In genomic region chr14:31934321-31934720, GRCm38 (mm10) we compare ENCODE assay signal across 8 mouse cellular contexts.
A peak's percentile ranks its signal among the peaks of the same experiment; 100 is the strongest.
DNase-seq lines count a peak whose midpoint lies in the region; ATAC-seq and TF ChIP-seq lines count a peak whose summit lies in the region.

No protein-coding gene starts in this region.

- no peak for DNase-seq in kidney, adult 8-10 months
- peak; percentile 95 for DNase-seq in brain, embryonic 14.5 days (ENCODE audit: low read depth)
- DNase-seq in kidney, postnatal 14 days: peak; percentile 26
- no peak for DNase-seq in adrenal gland, adult 18-20 months (ENCODE audit: low spot score in 2 of 2)
- DNase-seq in layer of hippocampus, postnatal 25 days (ENCODE audit: extremely low spot score in 1 of 2, low spot score in 1 of 2): no peak

- H3K27ac ChIP-seq in kidney, embryonic 14.5 days (ENCODE audit: low read depth, low read length): no peak overlapping the region
- H3K27ac ChIP-seq in forebrain, embryonic 16.5 days (ENCODE audit: low read length): peak overlapping the region; percentile 98
- peak overlapping the region; percentile 95 for H3K27ac ChIP-seq in neural tube, embryonic 13.5 days (replicated peaks)

- TF ChIP-seq CTCF in brain, embryonic 14.5 days (IDR thresholded peaks at IDR 0.05; ENCODE audit: borderline replicate concordance, extremely low read depth, insufficient read depth, insufficient read length): no peak

- H3K27me3 ChIP-seq in kidney, embryonic 14.5 days (ENCODE audit: control insufficient read depth, insufficient read depth, low read length): no peaks in the 10 kb centered on the region
- H3K27me3 ChIP-seq in forebrain, embryonic 16.5 days (replicated peaks; ENCODE audit: control insufficient read depth, insufficient read depth, low read length): no peaks in the 10 kb centered on the region
- H3K27me3 ChIP-seq in neural tube, embryonic 13.5 days: no peaks in the 10 kb centered on the region

- peak overlapping the region; percentile 38 for H3K4me3 ChIP-seq in kidney, embryonic 14.5 days (ENCODE audit: low read length)
- peak overlapping the region; percentile 45 for H3K4me3 ChIP-seq in forebrain, embryonic 16.5 days (replicated peaks; ENCODE audit: low read length)
- H3K4me3 ChIP-seq in neural tube, embryonic 13.5 days: peak overlapping the region; percentile 39

- peak overlapping the region; percentile 54 for H3K9ac ChIP-seq in kidney, embryonic 14.5 days (ENCODE audit: low read depth, low read length)
- peak overlapping the region; percentile 70 for H3K9ac ChIP-seq in forebrain, embryonic 16.5 days (replicated peaks; ENCODE audit: low read depth, low read length)
- H3K9ac ChIP-seq in neural tube, embryonic 13.5 days: peak overlapping the region; percentile 70

- ATAC-seq in kidney, embryonic 14.5 days (ENCODE audit: low FRiP score, low TSS enrichment): peak; percentile 77
- peak; percentile 51 for ATAC-seq in forebrain, embryonic 16.5 days
- ATAC-seq in neural tube, embryonic 13.5 days (ENCODE audit: low read depth): peak; percentile 81

- no peaks in the 10 kb centered on the region for H3K9me3 ChIP-seq in kidney, embryonic 14.5 days (ENCODE audit: control insufficient read depth, low read length)
- H3K9me3 ChIP-seq in forebrain, embryonic 16.5 days (ENCODE audit: control insufficient read depth, low read length): peaks cover 6% of the 10 kb centered on the region; the same call in 1 of the 2 replicates
- H3K9me3 ChIP-seq in neural tube, embryonic 13.5 days: peaks cover 19% of the 10 kb centered on the region; the same call in 1 of the 2 replicates

- whole genome bisulfite sequencing in kidney, embryonic 14.5 days: under 1% methylated on average over 6 of the region's 6 CpGs
- 2% methylated on average over 6 of the region's 6 CpGs for WGBS in forebrain, embryonic 16.5 days
- WGBS in neural tube, embryonic 13.5 days: 0% methylated on average over 5 of the region's 6 CpGs

- TF ChIP-seq POLR2A in brain, embryonic 14.5 days (IDR thresholded peaks at IDR 0.05; ENCODE audit: borderline replicate concordance, extremely low read depth, insufficient read depth, insufficient read length, poor library complexity, severe bottlenecking): peak; percentile 35; the same call in 1 of the 2 replicates

- H3K4me2 ChIP-seq in kidney, embryonic 14.5 days (replicated peaks; ENCODE audit: low read depth, low read length): peak overlapping the region; percentile 62
- peak overlapping the region; percentile 69 for H3K4me2 ChIP-seq in forebrain, embryonic 16.5 days (ENCODE audit: low read length)
- peak overlapping the region; percentile 62 for H3K4me2 ChIP-seq in neural tube, embryonic 13.5 days

- peaks cover 9% of the 10 kb centered on the region for H3K4me1 ChIP-seq in kidney, embryonic 14.5 days (ENCODE audit: control insufficient read depth, insufficient read depth, low read length)
- H3K4me1 ChIP-seq in forebrain, embryonic 16.5 days (replicated peaks; ENCODE audit: control insufficient read depth, insufficient read depth, low read length): peaks cover 24% of the 10 kb centered on the region
- peaks cover 22% of the 10 kb centered on the region for H3K4me1 ChIP-seq in neural tube, embryonic 13.5 days (replicated peaks)

- no peaks in the 10 kb centered on the region for H3K36me3 ChIP-seq in kidney, embryonic 14.5 days (ENCODE audit: control insufficient read depth, insufficient read depth, low read length)
- H3K36me3 ChIP-seq in forebrain, embryonic 16.5 days (ENCODE audit: control insufficient read depth, insufficient read depth): no peaks in the 10 kb centered on the region
- no peaks in the 10 kb centered on the region for H3K36me3 ChIP-seq in neural tube, embryonic 13.5 days

Comparison
In these comparisons a context has a peak if more than half of its experiments do, and no peak if none do; other contexts are left out.
1. DNase-seq: peak in brain, embryonic 14.5 days (single experiment) and kidney, postnatal 14 days (single experiment); none in kidney, adult 8-10 months (0 of 2), adrenal gland, adult 18-20 months (0 of 2) and layer of hippocampus, postnatal 25 days (0 of 2).
2. Peak in every context shown above with its lines, with median percentiles within 50 percentile points of each other: ATAC-seq, H3K4me2 ChIP-seq, H3K4me3 ChIP-seq and H3K9ac ChIP-seq.